Mouse (Mus musculus): ENCODE results near the gene Gzmm.

Gzmm gene

GRCm38 (mm10) chr10:79688720-79689119 lies at the start of gene Gzmm:
Gene Gzmm (plus strand): TSS chr10:79689020.
- no peak for DNase-seq

- DNase-seq: no peak
These were observed 43.1 kb upstream of the Gzmm start, which contains the start of gene Odf3l2 for GRCm38 (mm10) chr10:79645711-79646110. Gene Odf3l2 (minus strand): TSS chr10:79645738.

- DNase-seq: peak; percentile 86
These were observed 39.6 kb upstream of the Gzmm start for GRCm38 (mm10) chr10:79649070-79649751.

- DNase-seq: no peak
These were observed 36.0 kb upstream of the Gzmm start for GRCm38 (mm10) chr10:79652789-79653188.

GRCm38 (mm10) chr10:79654946-79655395 lies 33.8 kb upstream of the Gzmm start:
- no peak for DNase-seq

GRCm38 (mm10) chr10:79658829-79659228 lies 30.0 kb upstream of the Gzmm start:
- peak; percentile 70 to 77 for DNase-seq

GRCm38 (mm10) chr10:79660298-79660697 lies 28.5 kb upstream of the Gzmm start:
- peak; percentile 60 for DNase-seq

- peak in 1 of 2 experiments; percentile 31 for DNase-seq
These were observed 27.0 kb upstream of the Gzmm start for GRCm38 (mm10) chr10:79661861-79662260.

- DNase-seq: peak; percentile 88 to 90
These were observed 24.6 kb upstream of the Gzmm start, which contains the start of gene Madcam1 for GRCm38 (mm10) chr10:79664131-79664665. Gene Madcam1 (plus strand): TSS chr10:79664559.

- no peak for DNase-seq
These were observed 23.8 kb upstream of the Gzmm start for GRCm38 (mm10) chr10:79665051-79665450.

- DNase-seq: no peak
These were observed 22.3 kb upstream of the Gzmm start for GRCm38 (mm10) chr10:79666493-79666892.

GRCm38 (mm10) chr10:79668076-79668475 lies 20.7 kb upstream of the Gzmm start:
- DNase-seq: no peak

- peak; percentile 90 to 94 for DNase-seq
These were observed 19.8 kb upstream of the Gzmm start, which contains the start of gene Tpgs1 for GRCm38 (mm10) chr10:79668771-79669575. Gene Tpgs1 (plus strand): TSS chr10:79669369.

GRCm38 (mm10) chr10:79669576-79670057 lies 19.2 kb upstream of the Gzmm start:
- DNase-seq: peak; percentile 85 to 88

- DNase-seq: no peak
These were observed 18.5 kb upstream of the Gzmm start for GRCm38 (mm10) chr10:79670071-79670888.

GRCm38 (mm10) chr10:79671396-79672087 lies 17.3 kb upstream of the Gzmm start:
- no peak for DNase-seq

GRCm38 (mm10) chr10:79672088-79672455 lies 16.7 kb upstream of the Gzmm start:
- peak in 1 of 2 experiments; percentile 50 for DNase-seq

- DNase-seq: no peak
These were observed 15.8 kb upstream of the Gzmm start for GRCm38 (mm10) chr10:79673054-79673453.

GRCm38 (mm10) chr10:79675346-79676035 lies 13.3 kb upstream of the Gzmm start:
- no peak for DNase-seq

- peak in 1 of 2 experiments; percentile 35 for DNase-seq
These were observed 8.0 kb upstream of the Gzmm start for GRCm38 (mm10) chr10:79680606-79681495.
